Mouse (Mus musculus) splenic B cell, adult 2 months (primary cell): ENCODE results near the gene Akna.
A peak's percentile ranks its signal among the peaks of the same experiment; 100 is the strongest.

Source experiments
- DNase-seq: peaks from one replicate; pipeline ENCODE4 v3.0.0-alpha.2; 2011; ENCODE audit warnings: low read depth, low spot score
- H3K27me3 ChIP-seq: 2 replicates; pipeline ENCODE4 v1.6.1; 2012; ENCODE audit warnings: mild to moderate bottlenecking, low read length, moderate library complexity, mixed read lengths; ENCODE audit not compliant: control insufficient read depth, poor library complexity, insufficient read depth, severe bottlenecking
- H3K36me3 ChIP-seq: 2 replicates; pipeline ENCODE4 v1.6.1; 2012; ENCODE audit warnings: mild to moderate bottlenecking, low read length, moderate library complexity, mixed read lengths; ENCODE audit not compliant: control insufficient read depth, poor library complexity, insufficient read depth, severe bottlenecking

The Akna gene

DNA sequence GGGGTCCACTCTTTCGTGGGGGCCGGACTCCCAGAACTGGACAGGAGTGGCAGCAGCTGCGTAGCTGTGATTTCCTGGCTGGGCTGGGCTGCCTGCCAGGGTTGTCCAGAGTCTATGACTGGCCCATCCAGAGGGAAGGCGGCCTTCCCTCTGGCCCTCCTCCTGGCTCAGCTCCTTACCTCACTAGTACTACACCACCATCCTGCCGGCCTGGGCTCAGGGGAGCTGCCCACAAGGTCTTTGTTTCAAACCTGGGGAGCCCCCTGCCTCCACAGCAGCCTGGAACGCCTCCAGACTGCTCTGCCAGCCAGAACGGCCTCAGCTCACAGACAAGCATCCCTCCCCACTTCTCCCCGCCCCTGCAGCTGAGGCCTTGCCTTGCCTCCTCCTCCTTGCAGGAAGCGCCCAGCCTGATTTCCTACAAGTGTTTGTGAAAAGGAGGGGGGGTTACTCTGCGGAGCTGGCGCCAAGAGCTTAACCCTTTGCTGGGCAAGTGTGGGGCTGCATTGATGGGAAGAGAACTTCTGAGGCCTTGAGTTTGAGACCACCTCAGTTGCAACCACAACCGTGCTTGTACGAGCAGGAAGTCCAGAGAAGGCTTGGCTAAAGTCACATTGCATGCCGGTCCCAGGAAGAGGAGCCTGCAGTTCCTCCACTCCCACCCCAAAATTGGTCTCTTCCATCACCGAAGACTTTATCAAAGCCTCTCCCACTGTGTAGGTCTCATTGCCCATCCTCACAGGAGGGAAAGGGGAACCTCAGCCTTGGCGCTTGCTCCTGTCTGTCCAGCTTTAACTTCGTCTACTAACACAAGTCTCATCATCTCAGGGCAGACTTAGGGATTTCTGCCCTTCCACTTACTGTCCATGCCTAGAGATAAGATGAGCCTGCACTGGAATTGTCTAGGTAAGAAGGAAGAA is at the start of gene Akna:
Gene Akna (minus strand): TSS at position 315 of the 920 bp plus-strand sequence.
- no peaks in the 10 kb centered on the region for H3K27me3 ChIP-seq
- peak; percentile 80 for DNase-seq
- no peaks in the 10 kb centered on the region; the same call in 1 of the 2 replicates for H3K36me3 ChIP-seq

DNA sequence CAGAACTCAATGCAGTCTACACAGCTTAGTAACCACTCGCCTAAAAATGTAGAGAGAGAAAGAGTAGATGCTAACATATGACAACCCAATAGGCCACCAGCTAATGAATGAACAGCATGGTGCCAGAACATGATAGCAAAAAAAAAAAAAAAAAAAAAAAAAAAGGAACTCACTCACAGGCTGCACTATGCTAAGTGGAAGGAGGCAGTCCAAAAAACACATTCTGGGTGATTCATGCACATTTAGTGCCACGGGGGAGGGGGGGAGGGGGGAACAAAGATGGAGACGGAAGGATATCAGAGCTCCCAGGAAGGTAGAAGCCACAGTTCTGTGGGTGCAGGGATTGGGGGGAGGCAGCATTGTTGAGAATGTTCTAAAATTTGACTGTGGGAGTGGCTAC is 49.4 kb upstream of the Akna start:
- Histone ChIP-seq H3K27me3 (no peaks in the 10 kb centered on the region), H3K36me3 (no peaks in the 10 kb centered on the region; the same call in 1 of the 2 replicates)
- DNase-seq: no peak

DNA sequence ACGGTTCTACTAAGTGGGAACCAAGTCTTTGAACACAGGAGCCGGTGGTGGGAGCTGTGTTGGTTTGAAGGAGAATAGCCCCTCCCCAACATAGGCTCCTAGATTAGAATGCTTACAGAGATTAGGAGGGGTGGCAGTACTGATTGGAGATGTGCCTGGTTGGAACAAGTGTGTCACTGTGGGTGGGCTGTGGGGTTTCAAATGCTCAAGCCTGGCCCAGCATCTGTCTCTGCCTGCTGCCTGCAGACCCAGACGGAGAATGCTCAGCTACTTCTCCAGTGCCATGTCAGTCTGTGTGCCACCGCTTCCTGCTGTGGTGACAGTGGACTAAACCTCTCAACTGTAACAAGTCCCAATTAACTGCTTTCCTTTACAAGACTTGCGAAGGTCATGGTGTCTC is 47.4 kb upstream of the Akna start:
- DNase-seq: no peak
- Histone ChIP-seq H3K36me3 (no peaks in the 10 kb centered on the region; the same call in 1 of the 2 replicates), H3K27me3 (no peaks in the 10 kb centered on the region)

DNA sequence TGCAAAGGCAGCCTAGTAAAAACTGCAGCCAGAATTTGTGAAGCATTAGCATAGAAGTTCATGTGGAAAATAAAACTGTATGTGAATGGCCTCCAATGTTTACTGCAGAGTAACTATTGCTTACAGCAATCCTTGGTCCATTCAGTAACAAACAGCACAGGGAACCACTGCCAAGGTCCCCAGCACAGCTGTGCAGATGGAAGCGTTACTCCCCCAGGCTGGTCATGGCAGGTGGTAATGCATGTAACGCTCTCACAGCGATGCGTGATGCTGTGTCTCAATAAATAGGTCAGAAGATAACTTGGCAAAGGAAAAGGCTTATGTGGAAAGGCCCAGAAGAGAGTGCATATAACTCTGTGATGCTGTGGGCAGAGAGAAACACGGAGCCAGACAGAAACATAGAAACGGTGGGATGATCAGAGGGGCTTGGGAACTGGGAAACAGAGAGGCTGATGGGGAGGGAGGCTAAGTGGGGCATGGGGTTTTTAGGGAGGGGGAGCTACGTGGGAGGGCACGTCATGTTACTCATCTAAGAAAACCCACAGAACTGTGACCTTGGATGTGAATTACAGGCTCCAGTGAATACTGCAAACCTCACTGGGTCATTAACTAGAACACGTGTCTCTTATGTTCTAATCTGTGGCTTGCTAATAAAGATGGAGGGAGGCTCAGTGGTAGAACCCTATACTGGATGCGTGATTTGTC is 41.4 kb upstream of the Akna start:
- Histone ChIP-seq H3K36me3 (no peaks in the 10 kb centered on the region), H3K27me3 (no peaks in the 10 kb centered on the region)
- no peak for DNase-seq

DNA sequence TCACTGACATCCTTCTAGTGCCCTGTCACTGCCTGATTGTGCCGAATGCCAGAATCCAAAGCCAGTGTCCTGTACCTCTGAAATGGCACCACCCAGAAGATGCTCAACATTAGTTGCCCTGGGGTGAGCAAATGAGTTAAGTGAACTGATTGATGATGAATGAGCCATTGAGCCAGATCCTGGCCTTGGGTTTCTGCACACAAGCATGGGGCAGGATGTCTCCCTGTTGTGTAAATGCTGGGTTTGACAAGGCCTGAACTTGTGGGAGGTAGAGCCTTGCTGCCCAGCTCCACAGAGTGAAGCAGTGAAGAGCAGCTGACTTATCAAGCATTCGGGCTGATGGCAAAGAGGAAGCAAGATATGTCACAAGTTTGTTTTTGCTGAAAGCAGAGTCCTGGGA is 39.9 kb upstream of the Akna start:
- H3K36me3 ChIP-seq: no peaks in the 10 kb centered on the region
- H3K27me3 ChIP-seq: no peaks in the 10 kb centered on the region
- DNase-seq: no peak

DNA sequence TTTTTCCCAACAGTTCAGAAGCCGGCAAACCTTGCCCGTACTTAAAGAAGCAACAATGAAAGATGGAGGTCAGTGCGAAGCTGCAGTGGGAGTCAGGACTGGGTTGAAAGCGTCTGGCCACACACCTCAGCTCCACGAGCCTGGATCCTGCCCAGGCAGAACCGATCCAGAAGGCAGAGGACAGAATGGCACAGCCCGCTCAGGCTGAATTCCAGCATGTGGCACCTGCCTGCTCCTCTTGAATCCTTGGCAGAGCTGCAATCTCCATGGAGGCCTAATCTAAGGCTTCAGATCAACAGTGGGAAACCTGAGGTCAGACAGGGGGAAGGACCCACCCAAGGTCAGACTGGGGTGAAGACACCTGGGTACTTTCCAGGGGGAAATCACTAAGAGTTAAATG is 38.5 kb upstream of the Akna start:
- no peak for DNase-seq
- Histone ChIP-seq H3K36me3 (no peaks in the 10 kb centered on the region), H3K27me3 (no peaks in the 10 kb centered on the region)

DNA sequence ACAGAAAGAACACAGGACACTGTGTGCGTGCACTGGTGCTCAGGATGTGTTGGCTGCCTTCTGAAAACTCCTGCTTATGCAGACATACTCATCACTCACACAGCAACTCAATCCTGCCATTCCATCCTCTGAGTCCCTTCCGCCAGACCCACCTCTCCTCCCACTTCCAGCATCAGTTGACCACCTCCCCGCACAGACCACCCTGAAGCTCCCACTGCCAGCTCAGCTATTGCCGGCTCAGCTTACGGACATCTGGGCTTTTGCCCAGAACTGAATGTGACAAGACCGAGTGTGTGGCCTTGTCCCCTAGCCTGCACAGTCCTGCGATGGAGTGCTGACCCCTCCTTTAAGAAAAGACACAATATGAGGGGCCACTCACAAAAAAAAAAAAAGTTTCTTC is 37.1 kb upstream of the Akna start:
- DNase-seq: no peak
- Histone ChIP-seq H3K36me3 (no peaks in the 10 kb centered on the region), H3K27me3 (no peaks in the 10 kb centered on the region)

DNA sequence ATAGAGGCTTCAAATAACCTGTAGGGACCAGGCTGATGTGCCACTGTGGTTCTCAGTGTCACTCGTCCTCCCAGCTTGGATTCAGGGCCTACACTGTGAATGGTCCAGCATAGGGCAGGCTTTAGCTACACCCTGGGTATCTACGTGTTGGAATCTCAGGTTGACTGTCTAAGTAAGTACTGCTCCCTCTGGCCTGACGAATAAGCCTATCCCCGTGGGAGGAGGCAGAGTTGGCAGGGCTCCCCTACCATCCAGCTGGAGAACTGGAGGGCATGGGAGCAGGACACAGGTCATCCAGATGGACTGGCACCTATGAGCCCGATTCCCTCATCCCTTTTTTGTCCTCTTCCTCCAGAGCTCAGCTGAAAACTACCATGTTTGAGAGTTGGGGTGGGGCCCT is 34.8 kb upstream of the Akna start:
- H3K27me3 ChIP-seq: no peaks in the 10 kb centered on the region
- no peak for DNase-seq
- no peaks in the 10 kb centered on the region; the same call in none of the 2 replicates for H3K36me3 ChIP-seq

DNA sequence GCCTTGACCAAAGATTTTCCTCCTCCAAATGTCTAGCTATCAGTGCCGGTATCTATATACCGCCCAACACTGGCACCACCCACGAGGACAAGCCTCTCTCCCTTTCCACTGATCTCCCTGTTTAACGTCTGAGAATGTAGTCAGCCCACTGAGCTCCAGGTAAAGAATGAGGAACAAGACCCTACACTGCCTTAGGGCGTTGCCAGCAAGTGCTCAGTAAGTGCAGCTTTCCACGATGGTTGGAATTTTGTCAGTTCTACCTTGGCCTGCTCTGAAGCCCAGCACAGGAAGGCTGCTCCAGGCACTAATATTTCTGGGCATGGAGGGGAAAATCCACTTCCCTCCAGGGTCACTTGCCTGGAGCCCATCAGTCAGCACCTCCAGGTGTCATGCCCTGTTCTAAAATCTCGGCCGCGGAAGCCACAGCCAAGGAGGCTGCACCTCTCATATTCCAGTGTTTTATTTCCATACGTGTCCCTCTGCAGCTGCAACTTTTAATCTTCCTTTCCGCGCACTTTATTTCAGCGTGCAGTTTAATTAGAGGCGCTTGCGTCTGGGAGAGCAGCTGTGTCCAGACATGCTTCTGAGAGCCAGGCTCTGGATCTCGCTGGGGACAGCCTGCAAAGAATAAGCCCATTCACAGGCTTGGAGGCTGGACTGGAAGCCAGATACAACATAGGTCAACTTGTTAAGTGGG is 34.1 kb upstream of the Akna start:
- DNase-seq: no peak
- Histone ChIP-seq H3K36me3 (no peaks in the 10 kb centered on the region; the same call in none of the 2 replicates), H3K27me3 (no peaks in the 10 kb centered on the region)

DNA sequence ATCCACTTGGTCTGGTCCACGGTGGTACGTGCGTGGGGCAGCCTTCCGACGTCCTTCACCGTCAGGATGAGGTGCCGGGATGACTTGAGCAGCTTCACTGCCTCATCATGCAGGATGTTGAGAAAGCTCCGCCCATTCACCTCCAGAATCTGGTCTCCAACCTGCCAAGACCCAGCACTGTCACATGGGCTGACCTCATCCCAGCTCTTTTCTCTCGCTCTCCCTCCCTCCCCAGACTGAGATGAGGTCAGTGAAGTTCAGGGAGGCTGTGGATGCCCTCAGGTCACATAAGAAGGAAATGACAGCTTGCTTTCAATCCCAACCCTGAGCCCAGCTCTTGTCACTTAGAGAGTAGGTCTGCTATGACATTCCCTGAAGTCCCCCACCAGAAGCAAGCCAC is 32.2 kb upstream of the Akna start:
- Histone ChIP-seq H3K36me3 (peaks cover 2% of the 10 kb centered on the region), H3K27me3 (no peaks in the 10 kb centered on the region)
- no peak for DNase-seq

DNA sequence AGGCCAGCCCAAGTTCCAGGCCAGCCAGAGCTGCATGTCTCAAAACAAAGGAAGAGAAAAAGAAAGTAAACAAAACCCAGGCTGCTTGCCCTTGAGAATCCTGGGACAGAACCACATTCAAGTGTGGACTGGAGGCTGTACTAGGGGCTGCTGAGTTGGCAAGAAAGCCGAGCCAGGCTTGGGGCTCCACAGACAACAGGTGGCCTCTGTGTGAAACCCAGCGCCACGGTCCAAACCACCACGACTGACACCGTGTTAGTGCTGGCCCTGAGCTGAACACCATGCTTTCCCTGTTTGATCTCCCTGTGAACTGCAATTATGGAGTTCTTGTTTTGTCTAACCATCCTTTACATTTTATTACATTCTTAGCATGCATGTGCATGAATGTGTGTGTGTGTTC is 27.9 kb upstream of the Akna start:
- no peak for DNase-seq
- H3K27me3 ChIP-seq: no peaks in the 10 kb centered on the region
- H3K36me3 ChIP-seq: peaks cover 2% of the 10 kb centered on the region

DNA sequence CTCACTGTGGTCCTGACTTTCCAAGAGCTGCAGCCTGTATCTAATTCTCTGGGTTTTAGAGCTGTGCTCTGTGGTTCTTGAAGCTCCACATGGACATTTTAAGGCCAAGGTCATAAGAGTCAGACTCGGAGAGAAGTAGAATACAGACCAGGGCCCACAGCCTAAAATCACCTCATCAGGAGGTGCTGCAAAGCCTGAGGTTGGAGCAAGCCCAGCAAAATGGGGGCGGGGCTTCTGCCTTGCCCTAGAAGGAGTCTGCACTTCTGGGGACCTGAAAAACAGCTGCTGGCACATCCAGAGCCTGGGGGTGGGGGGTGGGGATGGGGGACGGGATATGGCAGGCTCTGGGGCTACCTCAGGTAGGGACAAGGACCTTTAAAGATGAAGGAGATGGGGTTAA is 27.2 kb upstream of the Akna start:
- H3K27me3 ChIP-seq: no peaks in the 10 kb centered on the region
- DNase-seq: no peak
- H3K36me3 ChIP-seq: peaks cover 2% of the 10 kb centered on the region

DNA sequence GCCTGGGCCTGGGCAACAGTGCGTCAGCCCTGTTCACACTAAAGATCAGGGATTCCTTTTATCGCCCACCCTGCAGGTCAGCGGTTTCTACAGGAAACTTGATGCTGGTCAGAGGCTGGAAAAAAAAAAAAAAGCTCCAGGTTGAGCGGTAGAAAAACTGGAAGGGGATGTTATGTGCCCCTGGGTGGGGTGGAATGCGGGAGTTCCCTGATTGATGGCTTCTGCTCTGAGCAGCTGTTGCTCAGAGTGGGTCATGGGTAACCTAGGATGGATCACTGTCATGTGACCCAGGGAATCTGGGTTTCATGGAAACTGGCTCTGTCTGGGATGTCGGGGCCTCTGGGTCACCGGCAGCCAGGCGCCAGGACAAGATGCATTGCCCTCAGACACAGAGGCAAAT is 23.2 kb upstream of the Akna start:
- DNase-seq: no peak
- Histone ChIP-seq H3K36me3 (no peaks in the 10 kb centered on the region; the same call in 1 of the 2 replicates), H3K27me3 (no peaks in the 10 kb centered on the region)

DNA sequence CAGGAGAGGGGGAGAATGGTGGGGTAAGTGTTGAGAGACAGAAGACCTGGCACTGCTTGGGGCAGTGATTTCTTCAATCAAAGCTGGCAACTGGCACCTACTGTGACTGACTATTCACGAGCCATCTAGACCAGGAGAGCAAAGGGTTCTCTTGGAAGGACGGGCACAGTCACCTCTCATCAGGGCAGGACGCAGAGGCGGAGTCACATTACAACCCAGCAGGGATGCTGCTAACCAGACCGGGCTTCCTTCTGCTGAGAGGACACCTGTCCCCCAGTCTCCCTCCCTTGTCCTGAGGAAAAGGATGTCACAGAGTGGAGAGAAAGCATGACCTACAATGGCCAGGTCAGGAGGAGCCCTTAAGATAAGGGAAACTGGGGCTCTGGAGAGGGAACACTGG is 20.7 kb upstream of the Akna start:
- Histone ChIP-seq H3K27me3 (no peaks in the 10 kb centered on the region), H3K36me3 (no peaks in the 10 kb centered on the region; the same call in 1 of the 2 replicates)
- no peak for DNase-seq

DNA sequence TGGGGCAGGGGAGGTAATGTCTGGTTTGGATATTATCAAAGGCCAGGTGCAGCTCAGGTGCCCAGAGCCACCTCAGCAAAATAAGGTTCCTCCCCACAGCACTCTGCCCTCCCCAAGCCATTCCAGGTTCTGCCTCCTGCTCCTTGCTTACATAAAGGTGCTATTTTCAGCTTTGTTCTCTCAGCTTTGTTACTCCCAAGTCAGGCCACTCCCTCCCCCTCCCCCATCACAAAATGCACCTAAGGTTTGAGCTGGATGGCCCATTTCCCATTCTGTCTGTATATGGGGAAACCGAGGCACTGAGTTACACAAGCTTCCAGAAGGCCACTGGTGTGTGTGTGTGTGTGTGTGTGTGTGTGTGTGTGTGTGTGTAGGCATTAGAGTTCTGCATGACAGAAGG is 20.1 kb upstream of the Akna start:
- Histone ChIP-seq H3K27me3 (no peaks in the 10 kb centered on the region), H3K36me3 (no peaks in the 10 kb centered on the region; the same call in 1 of the 2 replicates)
- DNase-seq: no peak
